Mouse (Mus musculus) WW6 (cell line): ENCODE measurements around the gene 2010005H15Rik.
"Not testable (repeated sequence)": the region's sequence is repeated elsewhere in the genome, so short reads cannot be mapped to it uniquely, and the experiment has no call there.

Experiments
- DNase-seq: peaks from one replicate; pipeline ENCODE4 v3.0.0-alpha.2; 2013; ENCODE audit warnings: low read depth, low spot score

The 2010005H15Rik gene

GRCm38 (mm10) chr16:36221168-36221567 is at the start of gene 2010005H15Rik:
Gene 2010005H15Rik (plus strand): TSS chr16:36221468.
- not testable (repeated sequence) for DNase-seq

- DNase-seq = no peak
These were observed 45.2 kb upstream of the 2010005H15Rik start for GRCm38 (mm10) chr16:36176108-36176507.

GRCm38 (mm10) chr16:36179910-36180309 is 41.4 kb upstream of the 2010005H15Rik start:
- no peak for DNase-seq

GRCm38 (mm10) chr16:36183912-36184311 is 37.4 kb upstream of the 2010005H15Rik start, which contains the start of gene Gm5483:
Gene Gm5483 (plus strand): TSS chr16:36184212.
- not testable (repeated sequence) for DNase-seq

GRCm38 (mm10) chr16:36199226-36199625 is 22.0 kb upstream of the 2010005H15Rik start:
- DNase-seq = no peak

GRCm38 (mm10) chr16:36203846-36204245 is 17.4 kb upstream of the 2010005H15Rik start:
- no peak for DNase-seq

- DNase-seq = not testable (repeated sequence)
These were observed 15.6 kb upstream of the 2010005H15Rik start for GRCm38 (mm10) chr16:36205684-36206083.

- DNase-seq = no peak
These were observed 11.3 kb upstream of the 2010005H15Rik start, which contains the start of gene Gm5416 for GRCm38 (mm10) chr16:36209967-36210453. Gene Gm5416 (plus strand): TSS chr16:36210403.

GRCm38 (mm10) chr16:36260585-36260984 is 39.3 kb downstream of the 2010005H15Rik start:
- not testable (repeated sequence) for DNase-seq

GRCm38 (mm10) chr16:36276796-36277195 is 55.5 kb downstream of the 2010005H15Rik start, which contains the start of gene Stfa1:
Gene Stfa1 (plus strand): TSS chr16:36276951.
- not testable (repeated sequence) for DNase-seq

GRCm38 (mm10) chr16:36289140-36289539 is 67.9 kb downstream of the 2010005H15Rik start:
- no peak for DNase-seq
